Mouse (Mus musculus): ENCODE measurements at regions not wholly inside any gene's neighbourhood (a gene's known extent, or its start where the extent isn't known, plus 50 kb on each side); places are given as distances from the start of the nearest gene placed in this dataset.
A peak's percentile ranks its signal among the peaks of the same experiment; 100 is the strongest.

- Histone ChIP-seq H3K9ac (replicated peaks; ENCODE audit: low read length) (no peak overlapping the region), H3K4me1 (ENCODE audit: control insufficient read depth, insufficient read depth, low read length) (no peaks in the 10 kb centered on the region), H3K27ac (replicated peaks; ENCODE audit: low read depth, low read length) (no peak overlapping the region), H3K36me3 (ENCODE audit: control insufficient read depth, insufficient read depth, low read length) (no peaks in the 10 kb centered on the region), H3K27me3 (ENCODE audit: control insufficient read depth, insufficient read depth, low read length) (no peaks in the 10 kb centered on the region), H3K9me3 (ENCODE audit: control insufficient read depth, low read length) (no peaks in the 10 kb centered on the region), H3K4me3 (replicated peaks; ENCODE audit: low read depth, low read length) (no peak overlapping the region), H3K4me2 (ENCODE audit: low read length) (no peak overlapping the region)
- peak; percentile 5 for DNase-seq
- no peak for ATAC-seq (ENCODE audit: low FRiP score, low TSS enrichment)
- 55% methylated on average over 2 of the region's 2 CpGs for WGBS
Observed at GRCm38 (mm10) chr16:54592643-54593042, 705.1 kb downstream of the Zpld1 start.

Data from midbrain, embryonic 14.5 days (tissue).